Mouse (Mus musculus) lung, adult 18-20 months (tissue): Measurements from ENCODE around the gene Kbtbd12.

ENCODE experiments used
- DNase-seq, 2 experiments: peaks; one replicate each; pipeline ENCODE4 v3.0.0; 2022; ENCODE audit warnings: mixed read lengths in 2 of 2

Gene Kbtbd12

GRCm38 (mm10) chr6:88626462-88626861, 11.3 kb downstream of the Kbtbd12 start:
- DNase-seq: no peak

- peak in 1 of 2 experiments; percentile 9 for DNase-seq
Measured at GRCm38 (mm10) chr6:88621816-88622481, 15.8 kb downstream of the Kbtbd12 start.

GRCm38 (mm10) chr6:88619542-88619941, 18.2 kb downstream of the Kbtbd12 start:
- no peak for DNase-seq

GRCm38 (mm10) chr6:88615352-88615751, 22.4 kb downstream of the Kbtbd12 start:
- no peak for DNase-seq

GRCm38 (mm10) chr6:88606417-88606816, 31.3 kb downstream of the Kbtbd12 start:
- DNase-seq: no peak

- DNase-seq: no peak
Measured at GRCm38 (mm10) chr6:88605715-88606114, 32.0 kb downstream of the Kbtbd12 start.

- no peak for DNase-seq
Measured at GRCm38 (mm10) chr6:88605235-88605634, 32.5 kb downstream of the Kbtbd12 start.

GRCm38 (mm10) chr6:88596108-88596507, 41.6 kb downstream of the Kbtbd12 start:
- DNase-seq: no peak

- DNase-seq: no peak
Measured at GRCm38 (mm10) chr6:88592367-88592766, 45.4 kb downstream of the Kbtbd12 start.

- no peak for DNase-seq
Measured at GRCm38 (mm10) chr6:88590231-88590630, 47.5 kb downstream of the Kbtbd12 start.

- DNase-seq: peak; percentile 9 to 35
Measured at GRCm38 (mm10) chr6:88589517-88589916, 48.2 kb downstream of the Kbtbd12 start.

GRCm38 (mm10) chr6:88588581-88589256, 49.0 kb downstream of the Kbtbd12 start:
- no peak for DNase-seq

- DNase-seq: no peak
Measured at GRCm38 (mm10) chr6:88587091-88587490, 50.7 kb downstream of the Kbtbd12 start.

GRCm38 (mm10) chr6:88583950-88584349, 53.8 kb downstream of the Kbtbd12 start:
- DNase-seq: no peak

- no peak for DNase-seq
Measured at GRCm38 (mm10) chr6:88576495-88576894, 61.3 kb downstream of the Kbtbd12 start.

GRCm38 (mm10) chr6:88566676-88567075, 71.1 kb downstream of the Kbtbd12 start:
- no peak for DNase-seq

GRCm38 (mm10) chr6:88565033-88565432, 72.7 kb downstream of the Kbtbd12 start:
- no peak for DNase-seq

- DNase-seq: no peak
Measured at GRCm38 (mm10) chr6:88560156-88560555, 77.6 kb downstream of the Kbtbd12 start.

GRCm38 (mm10) chr6:88559688-88560087, 78.1 kb downstream of the Kbtbd12 start:
- no peak for DNase-seq

GRCm38 (mm10) chr6:88558076-88558475, 79.7 kb downstream of the Kbtbd12 start:
- DNase-seq: no peak

- no peak for DNase-seq
Measured at GRCm38 (mm10) chr6:88557548-88557947, 80.2 kb downstream of the Kbtbd12 start.

GRCm38 (mm10) chr6:88549916-88550315, 87.8 kb downstream of the Kbtbd12 start:
- DNase-seq: no peak

- DNase-seq: peak; percentile 22 to 28
Measured at GRCm38 (mm10) chr6:88549137-88549814, 88.5 kb downstream of the Kbtbd12 start.
